Mouse (Mus musculus): Measurements from ENCODE around the gene Ppard. TPM values are rescaled to one million over a fixed set of nuclear protein-coding genes. Genes with fewer than 3 reads are reported as not detected.

Gene Ppard
- polyA plus RNA-seq, 1 experiment from 2014 or later: 1.2 TPM

- no peaks in the 10 kb centered on the region for H3K36me3 ChIP-seq (ENCODE audit: control insufficient read depth, insufficient read depth, low read length)
- ATAC-seq (ENCODE audit: low FRiP score, low TSS enrichment) (no peak), DNase-seq (peak; percentile 41)
- H3K27ac ChIP-seq (replicated peaks; ENCODE audit: low read depth, low read length): no peak overlapping the region
- H3K27me3 ChIP-seq (ENCODE audit: control insufficient read depth, insufficient read depth, low read length): no peaks in the 10 kb centered on the region
- H3K9me3 ChIP-seq (ENCODE audit: control insufficient read depth, low read length): no peaks in the 10 kb centered on the region
- H3K4me3 ChIP-seq (replicated peaks; ENCODE audit: low read depth, low read length): no peak overlapping the region
- H3K4me2 ChIP-seq (ENCODE audit: low read length): no peak overlapping the region
- H3K4me1 ChIP-seq (ENCODE audit: control insufficient read depth, insufficient read depth, low read length): no peaks in the 10 kb centered on the region
- H3K9ac ChIP-seq (replicated peaks; ENCODE audit: low read length): no peak overlapping the region
- 70% methylated on average over 5 of the region's 5 CpGs for WGBS
Observed at GRCm38 (mm10) chr17:28287980-28288379, 55.5 kb downstream of the Ppard start.

GRCm38 (mm10) chr17:28290262-28290661 lies 57.8 kb downstream of the Ppard start:
- H3K36me3 ChIP-seq (ENCODE audit: control insufficient read depth, insufficient read depth, low read length): no peaks in the 10 kb centered on the region
- H3K4me1 ChIP-seq (ENCODE audit: control insufficient read depth, insufficient read depth, low read length): 0 out of 2 replicates have a peak, but pooled peaks cover 3% of the 10 kb centered on the region
- no peak overlapping the region for H3K9ac ChIP-seq (replicated peaks; ENCODE audit: low read length)
- DNase-seq (no peak), ATAC-seq (ENCODE audit: low FRiP score, low TSS enrichment) (no peak)
- 74% methylated on average over 3 of the region's 3 CpGs for WGBS
- no peaks in the 10 kb centered on the region for H3K9me3 ChIP-seq (ENCODE audit: control insufficient read depth, low read length)
- H3K4me2 ChIP-seq (ENCODE audit: low read length): no peak overlapping the region
- H3K4me3 ChIP-seq (replicated peaks; ENCODE audit: low read depth, low read length): no peak overlapping the region
- no peaks in the 10 kb centered on the region for H3K27me3 ChIP-seq (ENCODE audit: control insufficient read depth, insufficient read depth, low read length)
- no peak overlapping the region for H3K27ac ChIP-seq (replicated peaks; ENCODE audit: low read depth, low read length)

GRCm38 (mm10) chr17:28290671-28291070 lies 58.2 kb downstream of the Ppard start:
- no peaks in the 10 kb centered on the region for H3K27me3 ChIP-seq (ENCODE audit: control insufficient read depth, insufficient read depth, low read length)
- H3K4me2 ChIP-seq (ENCODE audit: low read length): no peak overlapping the region
- 0 out of 2 replicates have a peak, but pooled peaks cover 3% of the 10 kb centered on the region for H3K4me1 ChIP-seq (ENCODE audit: control insufficient read depth, insufficient read depth, low read length)
- 85% methylated on average over 11 of the region's 11 CpGs for WGBS
- DNase-seq: no peak
- H3K4me3 ChIP-seq (replicated peaks; ENCODE audit: low read depth, low read length): no peak overlapping the region
- no peak overlapping the region for H3K27ac ChIP-seq (replicated peaks; ENCODE audit: low read depth, low read length)
- ATAC-seq (ENCODE audit: low FRiP score, low TSS enrichment): no peak
- H3K9me3 ChIP-seq (ENCODE audit: control insufficient read depth, low read length): no peaks in the 10 kb centered on the region
- H3K9ac ChIP-seq (replicated peaks; ENCODE audit: low read length): no peak overlapping the region
- H3K36me3 ChIP-seq (ENCODE audit: control insufficient read depth, insufficient read depth, low read length): no peaks in the 10 kb centered on the region

GRCm38 (mm10) chr17:28291346-28291745 lies 58.8 kb downstream of the Ppard start:
- Histone ChIP-seq H3K4me3 (replicated peaks; ENCODE audit: low read depth, low read length) (no peak overlapping the region), H3K27me3 (ENCODE audit: control insufficient read depth, insufficient read depth, low read length) (no peaks in the 10 kb centered on the region), H3K27ac (replicated peaks; ENCODE audit: low read depth, low read length) (no peak overlapping the region), H3K36me3 (ENCODE audit: control insufficient read depth, insufficient read depth, low read length) (no peaks in the 10 kb centered on the region), H3K4me1 (ENCODE audit: control insufficient read depth, insufficient read depth, low read length) (0 out of 2 replicates have a peak, but pooled peaks cover 3% of the 10 kb centered on the region), H3K9ac (replicated peaks; ENCODE audit: low read length) (no peak overlapping the region), H3K9me3 (ENCODE audit: control insufficient read depth, low read length) (no peaks in the 10 kb centered on the region), H3K4me2 (ENCODE audit: low read length) (no peak overlapping the region)
- DNase-seq (no peak), ATAC-seq (ENCODE audit: low FRiP score, low TSS enrichment) (no peak)
- 86% methylated on average over 7 of the region's 7 CpGs for WGBS

GRCm38 (mm10) chr17:28293716-28294115 lies 61.2 kb downstream of the Ppard start:
- no peak overlapping the region for H3K4me3 ChIP-seq (replicated peaks; ENCODE audit: low read depth, low read length)
- WGBS: 84% methylated on average over 4 of the region's 4 CpGs
- ATAC-seq (ENCODE audit: low FRiP score, low TSS enrichment) (no peak), DNase-seq (no peak)
- H3K27ac ChIP-seq (replicated peaks; ENCODE audit: low read depth, low read length): no peak overlapping the region
- H3K9me3 ChIP-seq (ENCODE audit: control insufficient read depth, low read length): no peaks in the 10 kb centered on the region
- 0 out of 2 replicates have a peak, but pooled peaks cover 3% of the 10 kb centered on the region for H3K4me1 ChIP-seq (ENCODE audit: control insufficient read depth, insufficient read depth, low read length)
- 0 out of 2 replicates have a peak, but pooled peaks cover under 1% of the 10 kb centered on the region for H3K36me3 ChIP-seq (ENCODE audit: control insufficient read depth, insufficient read depth, low read length)
- no peak overlapping the region for H3K4me2 ChIP-seq (ENCODE audit: low read length)
- no peak overlapping the region for H3K9ac ChIP-seq (replicated peaks; ENCODE audit: low read length)
- no peaks in the 10 kb centered on the region for H3K27me3 ChIP-seq (ENCODE audit: control insufficient read depth, insufficient read depth, low read length)

GRCm38 (mm10) chr17:28294449-28295333 lies 62.2 kb downstream of the Ppard start:
- Histone ChIP-seq H3K4me1 (ENCODE audit: control insufficient read depth, insufficient read depth, low read length) (0 out of 2 replicates have a peak, but pooled peaks cover 3% of the 10 kb centered on the region), H3K4me3 (replicated peaks; ENCODE audit: low read depth, low read length) (no peak overlapping the region), H3K36me3 (ENCODE audit: control insufficient read depth, insufficient read depth, low read length) (0 out of 2 replicates have a peak, but pooled peaks cover 5% of the 10 kb centered on the region), H3K27me3 (ENCODE audit: control insufficient read depth, insufficient read depth, low read length) (no peaks in the 10 kb centered on the region), H3K9me3 (ENCODE audit: control insufficient read depth, low read length) (no peaks in the 10 kb centered on the region), H3K9ac (replicated peaks; ENCODE audit: low read length) (no peak overlapping the region), H3K27ac (replicated peaks; ENCODE audit: low read depth, low read length) (peak overlapping the region; percentile 63), H3K4me2 (ENCODE audit: low read length) (no peak overlapping the region)
- ATAC-seq (ENCODE audit: low FRiP score, low TSS enrichment) (no peak), DNase-seq (peak; percentile 31)
- WGBS: 58% methylated on average over 17 of the region's 17 CpGs

GRCm38 (mm10) chr17:28298888-28299287 lies 66.4 kb downstream of the Ppard start:
- H3K27ac ChIP-seq (replicated peaks; ENCODE audit: low read depth, low read length): no peak overlapping the region
- H3K4me3 ChIP-seq (replicated peaks; ENCODE audit: low read depth, low read length): no peak overlapping the region
- H3K4me2 ChIP-seq (ENCODE audit: low read length): no peak overlapping the region
- ATAC-seq (ENCODE audit: low FRiP score, low TSS enrichment) (no peak), DNase-seq (no peak)
- 0 out of 2 replicates have a peak, but pooled peaks cover 3% of the 10 kb centered on the region for H3K4me1 ChIP-seq (ENCODE audit: control insufficient read depth, insufficient read depth, low read length)
- 93% methylated on average over 17 of the region's 17 CpGs for WGBS
- H3K36me3 ChIP-seq (ENCODE audit: control insufficient read depth, insufficient read depth, low read length): 0 out of 2 replicates have a peak, but pooled peaks cover 5% of the 10 kb centered on the region
- no peaks in the 10 kb centered on the region for H3K9me3 ChIP-seq (ENCODE audit: control insufficient read depth, low read length)
- H3K27me3 ChIP-seq (ENCODE audit: control insufficient read depth, insufficient read depth, low read length): no peaks in the 10 kb centered on the region
- H3K9ac ChIP-seq (replicated peaks; ENCODE audit: low read length): no peak overlapping the region

- no peak overlapping the region for H3K4me3 ChIP-seq (replicated peaks; ENCODE audit: low read depth, low read length)
- DNase-seq (no peak), ATAC-seq (ENCODE audit: low FRiP score, low TSS enrichment) (no peak)
- H3K9me3 ChIP-seq (ENCODE audit: control insufficient read depth, low read length): no peaks in the 10 kb centered on the region
- H3K4me2 ChIP-seq (ENCODE audit: low read length): no peak overlapping the region
- WGBS: 41% methylated on average over 11 of the region's 11 CpGs
- 0 out of 2 replicates have a peak, but pooled peaks cover 5% of the 10 kb centered on the region for H3K36me3 ChIP-seq (ENCODE audit: control insufficient read depth, insufficient read depth, low read length)
- H3K4me1 ChIP-seq (ENCODE audit: control insufficient read depth, insufficient read depth, low read length): 0 out of 2 replicates have a peak, but pooled peaks cover 3% of the 10 kb centered on the region
- H3K27me3 ChIP-seq (ENCODE audit: control insufficient read depth, insufficient read depth, low read length): no peaks in the 10 kb centered on the region
- H3K27ac ChIP-seq (replicated peaks; ENCODE audit: low read depth, low read length): no peak overlapping the region
- no peak overlapping the region for H3K9ac ChIP-seq (replicated peaks; ENCODE audit: low read length)
Observed at GRCm38 (mm10) chr17:28299669-28300320, 67.3 kb downstream of the Ppard start.
